Mouse (Mus musculus): Measurements from ENCODE around the gene Frmd6. TPM values are rescaled to one million over a fixed set of nuclear protein-coding genes. Genes with fewer than 3 reads are reported as not detected.
A peak's percentile ranks its signal among the peaks of the same experiment; 100 is the strongest.

The Frmd6 gene
- total RNA-seq, 2 experiments from 2014 or later, result 39.2 to 39.3 TPM

DNA sequence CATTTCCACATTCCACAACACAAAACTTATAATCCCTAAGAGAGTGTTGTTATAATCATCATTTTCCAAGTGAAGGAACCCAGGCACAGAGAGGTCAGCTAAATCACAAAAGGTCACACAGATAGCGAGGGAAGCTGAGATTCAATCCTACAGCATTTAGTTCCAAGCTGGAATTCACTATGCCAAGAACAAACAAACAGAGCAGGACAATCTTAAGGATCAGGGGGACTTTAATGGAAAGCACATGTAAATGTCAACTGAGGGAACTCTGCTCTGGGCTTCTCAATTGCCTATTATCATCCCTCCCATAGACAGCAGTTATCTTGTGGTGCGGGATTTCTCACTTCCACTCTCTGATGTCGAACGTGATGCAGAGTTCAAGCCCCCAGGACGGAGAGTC is 17.8 kb upstream of the Frmd6 start:
- DNase-seq (ENCODE audit: low spot score in 2 of 2), result no peak

DNA sequence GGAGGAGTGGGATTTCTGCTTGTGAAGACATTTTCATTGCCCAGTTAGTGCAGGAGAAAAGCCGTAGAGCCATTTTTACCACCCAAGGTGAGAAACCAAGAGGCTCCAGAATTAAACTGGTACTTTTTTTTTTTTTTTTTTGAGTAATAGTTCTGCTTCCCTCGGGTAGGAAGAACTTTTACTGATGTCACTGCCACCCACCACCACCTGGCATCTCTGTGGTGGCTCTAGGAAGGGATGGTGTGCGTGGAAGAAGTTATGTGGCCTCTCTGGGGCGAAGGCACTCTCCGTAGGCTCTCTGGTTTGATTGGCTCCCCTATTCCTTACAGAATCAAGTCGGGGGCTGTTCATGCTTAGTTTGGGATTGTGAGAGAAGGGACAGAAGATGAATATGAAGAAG is 17.3 kb upstream of the Frmd6 start:
- DNase-seq (ENCODE audit: low spot score in 2 of 2), result no peak

DNA sequence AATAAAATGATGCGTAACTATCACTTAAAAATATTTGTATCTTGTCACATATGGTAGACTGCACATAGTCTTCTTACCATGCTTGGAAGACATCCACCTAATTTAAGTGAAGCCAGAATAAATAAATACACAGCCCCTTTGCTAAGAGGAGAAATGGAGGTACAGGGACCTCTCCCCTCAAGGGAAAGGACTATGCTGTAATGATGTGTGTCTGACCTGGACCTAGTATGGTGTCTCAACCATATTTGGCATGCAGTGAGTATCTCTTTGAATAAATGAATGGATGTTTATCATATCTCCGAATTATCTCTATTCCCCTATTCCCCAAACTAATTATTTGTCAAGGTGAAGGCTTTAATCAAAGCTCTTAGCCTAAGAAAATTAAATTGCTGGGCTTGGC is 15.4 kb upstream of the Frmd6 start:
- DNase-seq (ENCODE audit: low spot score in 2 of 2), result no peak

DNA sequence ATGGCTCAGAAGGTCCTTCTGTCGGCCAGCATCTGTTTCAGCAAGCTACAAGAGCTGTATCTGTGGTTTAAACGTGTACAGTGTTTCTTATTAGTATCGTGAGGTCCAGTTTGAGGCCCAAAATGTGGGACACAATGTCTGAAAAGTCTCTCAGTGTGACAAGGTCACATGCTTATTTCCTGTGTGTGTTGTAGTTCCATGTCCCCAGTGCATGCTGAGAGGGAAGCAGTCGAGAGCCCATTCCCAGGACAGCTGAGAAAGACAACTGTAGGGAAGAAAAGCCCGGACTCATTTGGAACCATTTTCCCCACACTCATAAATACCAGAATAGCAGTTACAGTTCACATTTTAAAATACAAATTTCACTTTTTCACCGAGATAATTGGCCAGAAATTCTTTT is 13.5 kb upstream of the Frmd6 start:
- no peak for DNase-seq (ENCODE audit: low spot score in 2 of 2)

DNA sequence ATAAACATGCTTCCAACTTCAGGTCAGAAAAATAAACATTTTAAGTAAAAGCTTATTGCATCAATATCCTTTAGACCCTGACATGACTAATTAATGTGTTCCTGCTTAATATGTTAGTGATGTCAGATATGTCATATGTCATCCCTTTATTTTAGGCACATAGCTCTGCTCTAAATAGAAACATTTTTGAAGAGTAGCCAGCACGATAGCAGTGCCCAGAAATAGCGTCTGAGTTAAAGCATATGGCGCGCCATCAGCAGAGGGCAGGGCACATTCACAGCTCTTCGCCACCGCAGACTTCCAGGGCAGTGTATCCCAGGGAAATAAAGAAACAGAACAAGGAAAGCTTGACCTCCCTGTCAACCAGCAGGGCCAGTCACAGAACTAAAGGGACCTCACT is 13.1 kb upstream of the Frmd6 start:
- DNase-seq (ENCODE audit: low spot score in 2 of 2), result no peak

DNA sequence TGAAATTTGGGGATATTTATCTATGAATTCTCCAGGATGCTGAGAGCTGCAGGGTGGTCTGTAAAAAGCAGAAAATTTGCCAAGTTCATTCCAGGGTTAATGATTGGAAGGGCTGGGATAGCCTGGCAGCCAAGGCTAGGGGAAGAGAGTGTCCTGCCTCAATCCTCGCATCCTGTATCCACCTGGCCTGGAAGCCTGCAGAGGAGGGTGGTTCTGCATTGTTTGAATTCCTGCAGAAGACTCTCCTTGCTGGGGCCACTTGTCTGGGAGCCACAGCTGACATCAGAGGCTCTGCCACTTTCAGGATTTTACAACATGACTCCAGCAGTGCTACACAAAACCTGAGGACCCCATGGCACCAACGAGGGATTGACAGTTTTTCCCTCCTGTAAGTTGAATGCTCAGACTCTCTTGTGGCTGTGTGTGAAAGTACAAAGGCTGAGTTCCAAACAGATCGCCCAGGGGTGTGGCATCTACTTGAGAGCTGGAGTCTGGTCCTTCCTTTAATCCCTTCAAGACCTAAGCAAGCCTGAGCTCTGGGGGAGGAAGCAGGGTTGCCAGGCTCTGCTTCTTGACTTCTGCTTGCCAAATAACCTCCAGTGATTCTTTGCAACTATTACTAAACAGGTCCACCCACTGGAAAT is 12.4 kb upstream of the Frmd6 start:
- DNase-seq (ENCODE audit: low spot score in 2 of 2), result no peak

DNA sequence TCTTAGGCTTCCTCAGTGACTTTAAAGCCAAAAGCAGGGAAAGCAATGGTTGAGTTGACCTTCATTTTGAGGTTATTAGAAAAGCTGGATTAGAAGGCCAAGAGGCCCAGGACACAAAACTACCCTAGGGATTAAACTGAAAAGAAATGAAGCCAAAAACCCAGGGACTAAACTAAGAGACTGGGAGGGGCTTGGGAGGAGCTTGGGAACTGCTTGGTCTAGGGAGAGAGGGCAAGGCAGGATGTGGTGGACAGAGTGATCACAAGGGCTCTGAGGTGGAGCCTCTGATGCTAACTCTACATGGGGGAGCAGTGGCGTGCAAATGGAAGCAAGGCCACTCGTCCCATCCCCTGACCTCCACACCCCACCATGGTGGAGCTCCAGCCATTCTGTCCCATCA is 8.6 kb upstream of the Frmd6 start:
- DNase-seq (ENCODE audit: low spot score in 2 of 2), result no peak

DNA sequence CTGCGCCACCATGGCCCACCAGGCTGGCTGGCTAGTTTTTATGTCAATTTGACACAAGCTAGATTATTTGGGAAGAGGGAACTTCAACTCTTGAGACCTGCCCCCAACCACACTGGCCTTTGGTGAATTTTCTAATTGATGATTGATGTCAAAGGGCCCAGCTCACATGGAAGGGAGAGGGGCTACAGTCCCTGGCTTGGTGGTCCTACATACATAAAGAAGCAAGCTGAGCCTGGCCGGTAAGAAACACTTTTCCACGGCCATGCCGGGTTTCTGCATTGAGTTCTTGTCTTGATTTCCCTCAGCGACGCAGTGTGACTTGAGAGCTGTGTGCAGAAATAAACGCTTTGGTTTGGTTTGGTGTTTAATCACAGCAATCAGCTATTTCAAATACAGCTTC is 1.3 kb upstream of the Frmd6 start:
- DNase-seq (ENCODE audit: low spot score in 2 of 2), result no peak

DNA sequence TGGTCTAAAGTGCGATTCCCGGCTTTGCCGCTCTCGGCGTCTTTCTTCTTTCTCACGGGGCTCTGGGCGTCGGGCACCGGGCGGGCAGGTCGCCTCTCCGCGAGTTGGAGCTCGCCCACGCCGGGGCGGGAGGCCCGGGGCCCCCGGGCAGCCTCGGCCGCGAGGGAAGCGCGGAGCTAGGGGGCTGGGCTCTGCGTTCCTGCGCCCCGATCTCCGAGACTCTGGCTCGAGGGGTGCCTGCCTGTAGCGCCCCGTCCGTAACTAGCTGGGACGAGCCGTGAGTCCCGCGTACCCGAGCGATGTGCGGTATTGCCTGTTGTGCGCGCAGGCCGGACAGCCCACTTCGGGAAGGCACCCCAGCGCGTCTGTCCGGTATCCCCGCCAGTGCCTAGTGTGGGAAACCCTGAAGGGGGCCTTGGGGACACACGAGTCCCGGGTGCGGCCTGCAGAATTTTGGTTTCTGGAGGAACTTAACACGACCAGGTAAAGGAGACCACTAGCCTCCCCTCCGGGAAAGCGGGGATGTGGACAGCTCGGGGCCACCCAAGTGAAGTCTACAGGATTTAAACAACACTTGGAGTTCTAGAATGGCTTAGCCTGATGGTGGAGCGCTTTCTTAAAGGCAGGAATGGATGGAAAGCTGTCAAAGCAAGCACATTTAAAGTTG is 470 bp downstream of the Frmd6 start:
- DNase-seq (ENCODE audit: low spot score in 2 of 2), result peak; percentile 19 to 44

DNA sequence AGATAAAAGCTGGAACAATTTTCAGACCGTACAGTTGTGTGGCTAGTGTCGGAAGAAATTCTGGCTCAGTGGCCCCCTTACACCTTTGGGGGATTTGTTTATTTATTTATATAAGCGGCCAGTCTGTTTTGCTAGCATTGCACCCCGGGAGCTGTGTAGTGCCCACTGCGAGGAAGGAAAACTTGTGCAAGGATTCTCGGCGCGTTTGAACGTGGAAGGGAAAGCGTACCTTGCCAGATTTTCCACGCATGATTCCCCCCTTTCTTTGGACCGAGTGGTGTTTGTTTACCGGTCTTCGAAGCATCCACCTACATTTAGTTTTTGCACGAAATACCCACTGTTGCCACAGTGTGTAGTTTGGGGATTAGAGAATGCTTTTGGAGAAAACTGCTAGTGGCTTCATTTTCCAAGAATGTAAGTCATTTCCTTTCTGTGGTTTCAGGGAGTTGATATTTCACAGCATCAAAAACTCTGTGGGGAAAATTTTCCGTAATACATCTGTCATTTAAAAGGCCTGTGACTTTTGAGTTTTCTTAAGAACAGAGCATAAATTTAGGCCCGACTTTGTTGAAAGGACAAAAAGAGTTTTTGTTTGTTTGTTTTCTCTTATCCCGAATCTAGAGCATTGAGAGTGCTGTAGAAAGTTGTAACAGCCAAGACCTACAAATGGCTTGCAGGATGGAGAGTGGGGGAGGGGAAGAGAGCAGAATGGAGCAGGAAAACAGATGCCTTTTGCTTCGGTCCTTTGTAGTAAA is 1.2 kb downstream of the Frmd6 start:
- no peak for DNase-seq (ENCODE audit: low spot score in 2 of 2)

DNA sequence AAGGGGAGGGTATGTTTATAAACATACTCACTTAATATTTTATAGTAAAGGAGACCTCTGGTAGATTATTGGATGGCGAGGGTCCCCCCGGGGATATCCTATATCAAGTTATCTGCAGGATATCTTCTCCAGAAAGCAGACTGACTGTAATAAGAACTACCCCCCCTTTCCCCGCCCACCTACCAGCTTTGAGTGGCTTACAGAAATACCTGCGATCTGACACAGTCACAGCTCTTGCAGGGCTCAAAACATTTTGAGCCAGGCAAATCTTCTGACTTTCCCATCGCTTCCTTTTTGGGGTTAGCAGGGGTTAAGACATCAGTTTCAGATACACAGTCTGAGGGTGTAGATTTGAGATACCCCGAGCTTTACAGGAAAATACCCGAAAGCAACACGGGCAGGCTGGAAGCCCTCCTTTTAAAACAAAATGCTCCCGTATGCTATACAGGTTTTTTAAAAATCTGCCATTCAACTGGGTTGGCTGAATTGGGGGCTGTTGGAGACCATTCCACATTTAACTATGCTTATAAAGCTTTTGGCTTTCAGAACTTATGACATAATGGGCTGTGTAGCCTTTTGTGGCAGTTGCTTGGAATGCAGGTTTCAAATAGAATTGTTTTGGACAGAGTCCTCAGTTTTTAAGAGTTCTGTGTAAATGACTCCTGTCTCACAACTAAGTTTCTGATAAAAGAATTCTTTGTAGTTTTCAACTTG is 2.0 kb downstream of the Frmd6 start:
- DNase-seq (ENCODE audit: low spot score in 2 of 2), result no peak

DNA sequence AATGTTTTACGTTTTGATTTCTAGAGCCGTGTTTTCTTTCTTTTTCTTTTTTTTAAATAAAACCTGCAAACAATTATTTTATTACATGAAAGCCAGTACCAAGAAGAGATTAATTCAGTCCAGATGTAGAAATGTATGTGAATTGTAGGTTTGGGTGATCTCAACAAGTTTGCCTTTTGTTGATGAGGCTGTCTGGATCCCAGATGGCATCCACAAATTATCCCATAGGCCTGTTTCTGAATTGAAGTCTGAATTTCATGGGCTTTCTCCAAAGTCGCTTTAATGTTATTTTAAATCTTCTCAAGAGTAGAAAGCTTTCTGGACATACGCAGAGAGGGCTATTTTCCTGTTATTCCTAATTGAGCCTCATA is 2.6 kb downstream of the Frmd6 start:
- no peak for DNase-seq (ENCODE audit: low spot score in 2 of 2)

DNA sequence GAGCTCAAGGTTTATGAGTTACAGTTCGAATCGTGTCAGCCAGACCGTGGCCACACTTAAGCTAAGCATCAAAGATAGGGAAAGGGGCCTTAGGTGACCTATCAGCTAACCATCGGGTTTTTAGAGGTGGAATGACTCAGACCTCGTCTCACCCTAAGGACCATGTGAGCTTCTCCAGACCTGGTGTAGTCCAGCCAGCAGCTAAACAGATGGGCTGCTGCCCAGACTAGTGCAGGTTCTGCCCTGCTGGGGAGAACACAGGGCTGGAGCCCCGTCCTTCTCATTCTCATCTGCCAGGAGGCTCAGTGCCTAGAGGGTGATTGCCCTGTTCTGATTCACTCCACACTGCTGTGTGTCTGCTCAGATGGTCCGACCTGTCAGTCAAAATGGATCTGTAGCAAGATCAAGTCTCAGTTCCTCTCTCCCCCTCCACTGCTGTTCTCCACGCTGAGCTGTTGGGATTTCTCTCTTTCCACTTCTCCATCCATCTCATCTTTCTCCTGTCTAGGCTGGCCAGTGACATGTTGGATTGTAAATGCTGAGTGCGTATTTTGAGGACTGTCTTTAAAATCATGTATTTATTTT is 5.8 kb downstream of the Frmd6 start:
- DNase-seq (ENCODE audit: low spot score in 2 of 2), result no peak

DNA sequence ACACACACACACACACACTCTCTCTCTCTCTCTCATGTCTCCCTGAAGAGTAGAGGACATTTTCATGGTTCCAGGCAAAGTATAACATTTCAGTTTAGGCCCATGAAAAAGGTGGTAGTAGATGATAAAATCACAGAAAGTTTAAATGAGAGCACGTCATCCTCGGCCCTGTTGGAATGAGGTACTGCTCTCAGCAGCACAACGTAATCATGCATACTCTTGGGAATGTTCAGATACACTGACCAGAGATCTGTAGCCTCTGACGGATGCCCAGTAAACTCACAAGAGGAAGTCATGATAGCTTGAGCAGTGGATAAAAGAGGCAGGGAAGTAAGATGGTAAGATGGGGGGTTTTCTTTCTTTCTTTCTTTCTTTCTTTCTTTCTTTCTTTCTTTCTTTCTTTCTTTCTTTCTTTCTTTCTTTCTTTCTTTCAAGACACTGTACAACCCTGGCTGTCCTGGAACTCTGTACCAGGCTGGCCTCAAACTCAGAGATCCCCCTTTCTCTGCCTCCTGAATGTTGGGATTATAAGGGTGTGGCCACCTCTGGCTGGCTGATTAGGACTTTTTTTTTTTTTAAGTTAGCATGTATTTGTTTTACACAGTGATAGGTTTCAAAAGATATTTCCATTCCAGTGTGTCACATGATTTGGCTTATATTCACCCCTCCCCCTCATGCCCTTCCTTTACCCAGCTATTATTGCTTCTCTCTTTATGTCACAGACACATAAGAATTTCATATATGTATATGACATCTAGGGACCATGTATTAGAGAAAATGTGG is 7.1 kb downstream of the Frmd6 start:
- no peak for DNase-seq (ENCODE audit: low spot score in 2 of 2)

DNA sequence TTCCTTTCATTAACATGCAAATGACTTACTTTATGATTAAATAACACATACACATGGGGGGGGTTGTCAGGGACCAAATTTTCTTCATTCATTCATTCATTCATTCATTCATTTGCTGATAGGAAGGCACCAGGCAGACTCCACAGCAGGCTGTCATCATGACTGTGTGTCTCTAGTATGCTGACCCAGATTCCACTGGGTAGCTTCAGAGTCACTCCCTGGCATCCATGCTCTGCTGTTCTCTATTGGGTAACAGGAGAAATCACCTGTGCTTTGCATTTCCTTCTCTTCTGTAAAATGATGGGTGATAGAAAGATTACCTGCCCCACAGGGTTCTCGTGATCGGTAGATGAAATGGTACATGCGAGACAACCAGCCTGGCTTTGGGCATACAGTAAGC is 7.7 kb downstream of the Frmd6 start:
- DNase-seq (ENCODE audit: low spot score in 2 of 2), result no peak

DNA sequence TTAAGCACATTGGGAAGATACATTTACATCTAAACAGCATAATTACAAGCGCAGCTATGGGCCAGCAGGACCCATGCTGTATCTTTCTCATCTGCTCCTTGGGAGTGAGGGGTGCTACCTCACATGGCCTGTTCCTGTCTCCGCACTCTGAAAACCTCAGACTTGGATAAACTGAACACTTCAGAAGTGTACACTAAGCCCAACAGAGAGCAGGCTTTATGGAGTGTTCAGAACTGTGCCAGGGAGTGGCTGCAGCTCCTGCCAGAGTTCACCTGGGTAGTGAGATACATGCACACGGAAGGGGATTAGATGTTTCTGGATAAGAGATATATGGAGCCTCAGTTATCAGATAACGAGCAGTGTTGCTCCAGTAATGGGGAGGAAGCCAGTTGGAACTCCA is 8.7 kb downstream of the Frmd6 start:
- DNase-seq (ENCODE audit: low spot score in 2 of 2), result no peak

DNA sequence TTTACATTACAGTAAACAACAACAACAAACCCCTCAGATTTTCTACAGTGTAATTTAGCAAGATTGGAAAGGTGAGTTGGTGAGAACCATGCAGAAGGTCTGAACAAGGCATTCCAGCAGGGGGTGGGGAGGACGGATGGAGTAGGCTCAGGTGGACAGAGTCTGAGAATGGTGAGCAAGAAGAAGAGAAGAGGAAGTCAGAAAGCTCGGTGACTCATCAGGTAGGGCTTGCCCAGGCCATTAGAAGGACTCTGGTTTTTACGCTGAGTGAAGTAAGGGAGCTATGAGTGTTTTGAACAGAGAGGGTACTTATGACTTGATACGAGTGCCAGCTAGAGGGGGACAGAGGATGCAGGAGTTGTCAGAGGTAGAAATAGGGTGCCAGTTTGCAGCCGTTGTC is 9.7 kb downstream of the Frmd6 start:
- no peak for DNase-seq (ENCODE audit: low spot score in 2 of 2)

DNA sequence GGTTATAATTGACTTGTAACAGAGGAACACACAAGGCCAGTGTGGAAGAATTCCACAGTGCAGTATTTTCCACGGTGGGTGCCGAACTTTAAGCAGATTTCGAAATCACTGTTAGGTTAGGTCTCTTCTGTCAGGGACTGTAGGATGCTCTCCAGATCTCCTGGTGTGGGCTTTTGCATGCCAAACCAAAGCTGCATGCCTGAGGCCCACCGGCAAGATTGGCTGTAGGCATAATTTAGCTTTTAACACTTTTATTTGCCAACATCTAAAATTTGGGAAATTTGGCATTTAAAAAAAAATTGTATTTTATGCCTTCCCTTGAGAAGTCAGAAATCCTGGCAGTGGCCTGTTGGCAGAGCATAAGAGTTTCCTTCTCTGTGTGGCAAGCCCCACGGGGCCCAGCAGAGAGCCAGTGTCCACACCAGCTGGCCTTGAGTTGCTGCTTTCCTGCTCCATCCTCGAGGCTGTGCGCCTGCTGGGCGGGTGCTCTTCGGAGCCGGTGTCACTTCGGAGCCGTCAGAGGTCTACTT is 12.5 kb downstream of the Frmd6 start:
- no peak for DNase-seq (ENCODE audit: low spot score in 2 of 2)

DNA sequence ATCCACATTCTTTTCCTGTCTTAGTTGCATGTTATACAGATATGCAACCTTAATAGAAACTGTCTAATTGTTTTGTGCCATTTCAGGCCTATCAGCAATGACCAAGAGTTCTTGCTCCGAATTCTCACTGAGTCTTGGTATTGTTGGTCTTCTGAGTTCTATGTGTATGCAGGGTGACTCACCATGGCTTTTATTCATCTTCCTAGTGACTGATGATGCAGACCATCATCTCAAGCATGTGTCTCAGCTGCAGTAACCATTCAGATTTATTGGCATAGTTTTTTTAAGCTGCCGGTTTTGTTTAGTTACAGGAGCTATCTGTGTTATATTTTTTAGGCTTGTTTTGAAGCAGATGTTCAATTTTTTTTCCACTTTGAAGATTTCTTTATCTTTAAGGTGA is 20.1 kb downstream of the Frmd6 start:
- no peak for DNase-seq (ENCODE audit: low spot score in 2 of 2)

DNA sequence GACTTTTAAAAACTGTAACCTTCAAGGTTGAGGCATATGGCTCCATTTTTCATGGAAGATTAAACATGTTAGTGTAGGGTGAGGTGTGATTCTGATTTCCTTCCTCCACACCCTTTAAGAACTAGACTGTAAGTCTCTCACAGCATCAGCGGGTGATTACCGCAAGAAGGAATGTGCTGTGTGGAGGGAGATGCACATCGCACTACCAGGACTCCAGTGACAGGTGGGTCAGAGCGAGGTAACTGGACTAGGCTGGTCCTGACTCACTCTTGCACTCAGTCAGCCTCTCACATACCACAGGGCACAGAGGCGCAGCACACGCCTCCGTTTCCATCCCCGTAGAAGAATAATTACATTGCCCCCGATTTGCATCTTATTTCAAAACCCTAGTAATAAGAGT is 23.7 kb downstream of the Frmd6 start:
- DNase-seq (ENCODE audit: low spot score in 2 of 2), result no peak
